Mouse (Mus musculus) spleen, embryonic (tissue): ENCODE data around the gene Rmnd5b.

Experiments
- CTCF ChIA-PET: fragments of 350-600 bp; sonication (Branson Sonifier 250); formaldehyde crosslinking; loops from one replicate; lab custom pipeline; 2022; lab: Charles Lee

Gene Rmnd5b

DNA sequence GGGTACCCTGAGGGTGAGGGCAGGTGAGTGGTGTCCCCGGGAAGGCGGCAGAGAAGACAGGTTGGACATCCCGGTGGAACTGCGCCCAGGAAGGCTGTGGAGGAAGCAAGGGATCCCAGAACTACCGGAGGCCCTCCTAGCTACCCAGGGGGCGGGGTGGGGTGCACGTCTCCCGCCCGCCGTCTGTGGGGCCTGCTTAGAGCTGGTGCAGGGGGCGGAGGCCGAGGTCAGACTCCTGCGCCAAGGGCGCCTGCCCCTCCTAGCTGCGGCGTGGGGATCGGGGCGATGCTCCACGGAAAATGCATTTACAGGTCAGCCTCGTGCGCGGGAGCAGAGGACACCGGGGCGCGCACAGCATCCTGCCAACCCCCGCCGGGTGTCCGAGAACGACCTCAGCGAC lies 14.6 kb upstream of the Rmnd5b start:
- CTCF ChIA-PET = interaction anchor here (1.9 kb wide), 1 partner anchor 14 kb away, joined by 6 read pairs; the partner anchor contains the start of gene Rmnd5b

DNA sequence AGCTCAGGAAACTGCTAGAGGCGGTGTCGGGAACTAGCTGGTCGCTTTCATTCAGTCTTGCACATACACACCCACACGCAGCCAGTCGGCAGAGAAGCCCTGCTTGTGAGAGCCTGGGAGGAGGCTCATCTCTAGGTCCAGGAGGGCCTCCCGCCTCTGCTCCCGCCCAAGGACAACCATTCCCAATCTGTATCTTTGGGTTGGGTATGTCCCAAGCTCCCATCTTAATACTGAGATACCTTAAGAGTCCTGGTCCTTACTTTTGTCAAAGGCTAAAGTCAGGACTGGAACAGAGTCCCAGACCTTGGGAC lies 14.1 kb upstream of the Rmnd5b start:
- CTCF ChIA-PET = interaction anchor here (0.8 to 1.9 kb wide), 2 partner anchors 14 to 33 kb away, joined by 5 to 6 read pairs; partner anchors contain the start of gene Rmnd5b

DNA sequence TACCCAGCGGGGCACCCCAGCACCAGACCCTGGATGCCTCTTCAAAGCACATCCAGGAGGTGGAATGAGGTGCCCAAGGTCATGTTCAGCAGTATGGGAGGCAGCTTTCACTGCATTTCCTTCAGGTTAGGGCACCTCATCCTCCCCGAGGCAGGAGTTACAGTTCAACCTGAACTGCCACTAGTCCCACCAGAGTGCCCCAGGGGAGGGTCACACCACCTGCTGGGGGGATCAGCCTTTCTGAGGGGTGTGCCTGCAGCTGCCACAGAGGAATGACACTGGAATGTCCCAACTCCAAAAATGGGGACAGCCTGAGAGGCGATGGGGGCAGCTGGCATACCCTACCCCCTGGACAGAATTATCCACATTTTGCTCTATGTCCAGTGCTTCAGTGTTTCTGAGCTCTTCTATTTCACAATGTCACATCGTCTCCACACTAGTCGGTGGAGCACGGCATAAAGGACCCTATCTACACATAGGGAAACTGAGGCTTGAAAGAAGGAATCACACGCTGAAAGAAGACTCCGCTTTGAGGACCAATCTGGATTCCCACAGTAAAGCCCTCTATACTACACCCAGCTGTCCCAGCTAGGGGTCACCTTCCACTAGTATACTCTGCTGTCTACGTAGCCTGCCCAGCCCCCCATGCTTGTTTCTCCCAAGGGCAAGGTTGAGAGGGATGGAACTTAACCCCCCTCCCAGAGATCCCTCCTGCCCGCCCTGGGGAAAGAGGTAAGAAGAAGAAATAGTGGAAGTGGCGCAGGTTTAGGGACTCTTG lies 13.6 kb upstream of the Rmnd5b start:
- CTCF ChIA-PET = interaction anchor here (0.8 to 1.9 kb wide), 2 partner anchors 13 to 33 kb away, joined by 5 to 6 read pairs; partner anchors contain the start of gene Rmnd5b

DNA sequence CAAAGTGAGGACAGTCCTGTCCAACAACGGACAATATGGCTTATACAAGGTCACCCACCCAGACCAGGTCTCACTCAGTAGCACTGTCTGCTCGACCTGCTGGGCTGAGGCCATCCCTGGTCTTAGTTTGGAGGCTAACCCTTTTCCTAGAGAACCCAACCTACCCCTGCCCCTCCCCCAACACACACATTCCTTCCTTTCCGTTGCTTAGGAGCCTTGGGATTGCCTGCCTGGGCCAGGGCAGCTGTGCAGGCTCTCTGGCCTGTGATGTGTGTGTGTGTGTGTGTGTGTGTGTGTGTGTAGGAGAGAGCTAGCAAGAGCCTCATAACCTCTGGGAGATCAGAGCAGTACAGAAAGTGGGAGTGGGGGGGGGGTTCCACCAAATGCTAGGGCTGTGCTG lies 12.9 kb upstream of the Rmnd5b start:
- CTCF ChIA-PET = interaction anchor here (1.9 kb wide), 1 partner anchor 13 kb away, joined by 6 read pairs; the partner anchor contains the start of gene Rmnd5b

DNA sequence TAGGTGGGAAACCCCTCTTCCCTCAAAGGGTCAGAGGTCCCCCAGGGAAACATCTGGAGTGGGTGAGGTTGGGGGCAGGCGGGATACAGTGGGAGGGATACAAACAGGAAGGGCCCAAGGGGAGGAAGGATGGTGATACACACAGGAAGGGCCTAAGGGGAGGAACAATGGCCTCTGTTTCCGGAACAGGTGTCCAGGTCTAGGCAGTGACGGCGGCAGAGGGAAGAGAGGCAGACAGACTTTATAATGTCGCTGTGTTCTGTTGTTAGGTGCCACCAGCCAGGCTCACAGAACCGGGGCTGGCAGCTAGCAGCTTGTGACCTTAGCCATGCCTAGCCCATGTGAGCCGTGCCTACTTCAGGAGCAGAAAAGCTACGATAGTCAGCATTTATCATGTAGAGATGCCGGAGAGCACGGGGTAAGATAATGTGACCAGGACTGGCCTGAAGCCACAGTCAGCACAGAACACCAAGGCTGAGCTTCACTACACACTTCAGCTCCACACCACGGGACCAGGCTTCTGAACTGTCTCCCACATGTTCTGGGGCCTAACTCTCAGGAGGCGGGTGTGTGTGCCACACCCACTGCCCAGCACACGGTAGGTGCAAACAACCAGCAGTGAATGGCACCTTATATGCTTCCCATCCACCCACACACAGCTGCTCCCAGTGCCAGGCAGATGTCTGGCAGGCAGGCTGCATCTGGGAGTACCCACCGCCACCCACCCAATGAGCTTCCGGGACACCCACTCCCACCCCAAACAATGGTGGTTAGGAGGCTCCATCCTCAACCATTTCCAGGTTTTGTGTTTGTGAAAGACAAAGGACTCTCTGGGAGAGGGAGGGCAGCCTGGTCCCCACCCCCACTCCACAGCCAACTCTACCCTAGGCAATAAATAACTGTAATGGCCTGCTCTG lies 11.3 kb upstream of the Rmnd5b start:
- CTCF ChIA-PET = interaction anchor here (0.6 kb wide), 1 partner anchor 1960 kb away, joined by 3 read pairs; no protein-coding TSS in a partner anchor

DNA sequence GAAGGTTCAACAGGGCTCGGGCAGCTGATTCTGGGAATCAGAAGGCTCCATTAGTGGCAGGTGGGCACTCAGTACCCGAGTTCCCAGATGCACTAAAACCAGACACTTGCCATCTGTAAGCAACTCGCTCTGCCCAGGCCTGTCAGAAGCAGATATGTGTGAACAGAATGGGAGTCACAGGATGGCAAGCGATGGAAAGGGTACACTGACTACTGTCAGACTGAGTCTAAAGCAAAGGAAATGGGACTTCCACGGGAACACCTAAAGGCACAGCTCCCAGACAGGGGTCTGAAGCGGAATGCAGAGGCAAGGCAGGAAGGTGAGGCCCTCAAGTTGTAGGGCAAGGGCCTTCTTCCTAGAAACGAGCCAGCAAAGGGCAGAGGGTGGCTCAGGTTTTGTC lies 10.5 kb upstream of the Rmnd5b start:
- CTCF ChIA-PET = no interaction called here

DNA sequence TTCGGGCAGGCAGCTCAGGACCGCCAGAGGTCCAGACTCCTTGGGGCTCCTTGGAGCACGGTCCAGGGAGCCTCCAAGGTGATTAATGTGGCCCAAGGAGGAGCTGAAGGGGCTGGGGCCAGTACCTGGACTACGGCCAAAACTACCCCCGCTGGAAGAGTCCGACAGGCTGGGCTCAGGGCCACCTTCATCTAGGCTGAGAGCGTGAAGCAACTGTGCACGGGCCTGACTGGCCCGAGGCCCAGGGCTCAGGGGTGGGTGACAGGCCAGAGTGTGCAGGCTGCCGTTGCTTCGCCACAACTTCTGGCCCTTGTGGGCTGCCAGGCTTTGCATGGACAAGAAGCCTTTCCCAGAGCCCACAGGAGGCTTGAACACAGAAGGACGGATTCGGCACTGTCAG lies 9.6 kb upstream of the Rmnd5b start:
- CTCF ChIA-PET = interaction anchor here (0.6 to 1.4 kb wide), 2 partner anchors 11 to 198 kb away, joined by 3 read pairs; no protein-coding TSS in a partner anchor

DNA sequence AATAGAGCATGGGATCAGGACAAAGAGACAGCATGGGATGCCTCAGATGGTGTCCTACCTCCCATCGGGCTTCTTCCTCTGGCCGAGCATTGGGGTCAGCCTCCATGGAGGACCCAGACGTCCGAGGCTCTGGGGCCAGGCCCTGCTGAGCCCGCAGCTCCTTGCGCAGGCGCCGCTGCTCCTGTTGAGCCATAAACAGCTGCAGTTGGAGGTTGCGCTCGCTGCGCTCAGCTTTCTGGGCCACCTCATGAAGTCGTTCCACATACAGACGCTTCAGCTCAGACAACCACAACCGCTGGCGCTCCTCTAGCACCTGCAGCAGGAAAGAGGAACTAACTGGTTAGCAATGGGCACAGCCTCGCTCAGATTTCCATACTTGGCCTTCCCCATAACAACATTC lies 8.5 kb upstream of the Rmnd5b start:
- CTCF ChIA-PET = interaction anchor here (1.4 kb wide), 1 partner anchor 10 kb away, joined by 3 read pairs; no protein-coding TSS in a partner anchor

DNA sequence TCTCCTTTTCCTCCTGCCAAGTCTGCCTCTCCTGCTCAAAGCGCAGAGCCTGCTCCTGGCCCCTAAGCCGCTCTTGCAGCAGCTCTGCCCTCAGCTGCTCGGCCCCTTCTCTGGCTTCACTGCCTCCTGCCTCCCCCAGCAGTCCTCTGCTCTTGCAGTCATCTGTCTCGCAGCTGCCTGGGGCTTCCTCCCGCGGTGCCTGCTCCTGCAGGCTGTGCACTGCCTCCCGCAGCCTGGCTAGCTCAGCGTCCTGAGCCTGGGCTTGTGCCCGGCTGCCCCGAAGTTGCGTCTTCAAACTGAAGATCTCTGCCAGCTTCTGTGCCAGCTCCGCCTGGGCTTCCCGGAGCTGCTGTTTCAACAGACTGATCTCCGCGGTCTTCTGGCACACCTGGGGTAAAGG lies 8.1 kb upstream of the Rmnd5b start:
- CTCF ChIA-PET = interaction anchor here (0.5 to 1.4 kb wide), 2 partner anchors 8 to 10 kb away, joined by 3 read pairs; partner anchors contain the start of gene Rmnd5b

DNA sequence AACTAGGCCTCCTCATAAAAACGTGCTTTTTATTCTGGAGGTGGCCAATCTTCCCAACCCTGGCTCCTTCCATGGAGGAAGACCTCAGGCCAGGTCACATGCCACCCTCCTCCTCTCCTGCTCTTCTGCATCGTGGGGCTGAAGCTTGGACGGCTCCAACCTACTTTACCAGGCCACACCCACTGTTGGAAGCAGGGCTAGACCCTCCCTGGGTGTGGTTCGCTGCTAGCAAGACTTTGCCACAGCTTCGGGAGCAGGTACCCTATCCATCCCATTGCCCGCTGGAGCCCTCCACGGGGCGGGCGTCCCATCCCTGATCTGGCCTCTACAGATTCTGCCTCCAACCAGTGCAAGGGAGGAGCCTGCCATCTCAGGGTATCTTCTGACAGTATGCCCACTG lies 7.5 kb upstream of the Rmnd5b start:
- CTCF ChIA-PET = interaction anchor here (0.5 kb wide), 1 partner anchor 7 kb away, joined by 3 read pairs; the partner anchor contains the start of gene Rmnd5b

DNA sequence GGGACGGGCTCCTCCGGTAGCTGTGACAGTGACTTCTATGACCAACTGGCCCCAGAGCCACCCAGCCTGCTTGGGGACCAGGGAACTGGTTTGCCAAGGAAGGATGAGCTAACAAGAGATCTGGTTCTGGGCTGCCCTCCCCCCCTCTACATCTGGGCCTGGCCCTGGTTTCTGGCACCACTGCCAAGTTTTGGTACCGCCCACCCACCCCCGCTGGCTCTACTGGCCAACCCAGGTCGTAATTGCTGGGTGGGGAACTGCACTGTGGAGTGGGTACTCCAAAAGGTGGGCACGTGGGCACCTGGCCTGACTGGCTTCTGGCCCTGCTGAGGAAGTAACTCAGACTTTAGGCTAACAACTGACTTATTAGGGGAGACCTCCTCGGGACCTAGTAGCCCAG lies 5.1 kb upstream of the Rmnd5b start:
- CTCF ChIA-PET = interaction anchor here (0.5 to 0.7 kb wide), 3 partner anchors 11 to 51 kb away, joined by 3 to 6 read pairs (median 3); partner anchors contain the start of gene 0610009B22Rik

DNA sequence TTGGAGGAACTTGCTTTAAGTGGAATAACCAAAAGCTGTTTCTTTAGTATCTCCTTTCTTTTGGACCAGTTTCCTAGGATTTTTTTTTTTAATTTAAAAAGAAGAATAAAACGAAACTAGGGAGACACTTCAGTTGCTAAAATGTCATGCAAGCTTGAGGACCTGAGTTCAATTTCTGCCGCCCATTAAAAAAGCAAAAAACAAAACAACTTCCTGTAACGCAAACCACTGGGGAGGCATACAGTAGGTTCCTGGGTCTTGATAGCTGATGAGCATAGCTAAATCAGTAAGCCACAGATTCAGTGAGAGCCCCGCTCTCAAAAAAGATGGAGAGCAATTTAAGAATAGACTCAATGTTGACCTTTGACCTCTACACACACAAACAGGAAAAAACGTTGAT lies 2.8 kb upstream of the Rmnd5b start:
- CTCF ChIA-PET = interaction anchor here (0.7 to 0.9 kb wide), 2 partner anchors 23 to 32 kb away, joined by 3 to 5 read pairs; no protein-coding TSS in a partner anchor

DNA sequence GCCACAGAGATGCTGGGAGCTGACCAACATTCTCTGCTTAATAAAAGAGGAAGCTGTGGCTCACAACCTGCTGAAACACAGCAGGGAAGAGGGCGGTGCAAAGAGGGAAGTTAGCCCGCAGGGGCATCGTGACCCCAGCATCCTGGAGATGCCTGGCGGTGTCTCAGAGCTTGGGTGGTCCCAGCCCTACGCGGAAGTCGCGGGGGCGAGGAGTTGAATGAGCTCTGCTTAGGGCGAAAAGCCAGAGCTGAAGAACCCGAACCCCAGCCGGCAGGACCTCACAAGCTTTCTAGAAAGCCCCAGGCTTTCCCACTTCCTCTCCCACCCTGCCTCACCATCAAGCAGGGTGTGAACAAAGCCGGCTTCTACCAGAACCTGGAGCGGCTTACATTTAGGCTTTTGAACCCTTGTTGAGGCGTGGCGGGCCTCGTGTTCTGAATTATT lies 2.3 kb upstream of the Rmnd5b start:
- CTCF ChIA-PET = interaction anchor here (0.9 kb wide), 1 partner anchor 22 kb away, joined by 5 read pairs; no protein-coding TSS in a partner anchor

DNA sequence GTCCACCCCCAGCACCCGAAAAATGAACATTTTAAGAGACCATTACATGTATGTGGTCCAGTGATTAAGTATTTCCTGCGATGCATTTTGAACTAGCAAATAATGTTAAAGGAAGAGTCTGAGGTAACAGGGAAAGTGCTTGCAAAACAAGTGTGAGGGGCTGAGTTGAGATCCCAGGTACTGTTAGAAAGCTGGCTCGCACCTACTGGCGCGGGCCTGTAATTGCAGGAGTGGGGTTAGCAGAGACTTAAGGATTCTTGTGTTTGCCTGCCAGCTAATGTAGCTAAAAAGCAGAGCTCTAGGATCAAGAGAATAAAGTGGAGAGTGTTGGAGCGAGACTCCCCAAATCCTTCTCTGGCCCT lies 608 bp upstream of the Rmnd5b start:
- CTCF ChIA-PET = interaction anchor here (1.1 to 1.2 kb wide), 2 partner anchors 7 to 13 kb away, joined by 3 to 6 read pairs; no protein-coding TSS in a partner anchor

DNA sequence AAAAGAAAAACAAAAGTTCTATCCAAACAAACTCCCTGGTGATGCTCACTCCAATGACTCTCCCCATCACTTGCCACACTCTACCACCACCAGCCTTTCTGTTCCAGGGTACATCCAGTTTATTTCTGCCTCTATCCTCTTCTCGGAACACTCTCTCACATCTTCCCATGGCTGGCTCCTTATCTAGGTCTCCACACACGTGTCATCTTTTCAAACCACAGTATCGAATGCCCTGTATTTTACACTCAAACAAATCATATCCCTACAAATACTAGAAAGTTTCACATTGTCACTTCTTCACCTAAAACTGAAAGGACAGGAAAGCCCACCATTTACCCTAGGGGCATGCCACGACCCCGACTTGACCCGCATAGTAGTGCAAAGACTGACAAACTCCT lies 570 bp downstream of the Rmnd5b start:
- CTCF ChIA-PET = interaction anchor here (0.6 to 1.2 kb wide), 2 partner anchors 8 to 140 kb away, joined by 3 read pairs; no protein-coding TSS in a partner anchor

DNA sequence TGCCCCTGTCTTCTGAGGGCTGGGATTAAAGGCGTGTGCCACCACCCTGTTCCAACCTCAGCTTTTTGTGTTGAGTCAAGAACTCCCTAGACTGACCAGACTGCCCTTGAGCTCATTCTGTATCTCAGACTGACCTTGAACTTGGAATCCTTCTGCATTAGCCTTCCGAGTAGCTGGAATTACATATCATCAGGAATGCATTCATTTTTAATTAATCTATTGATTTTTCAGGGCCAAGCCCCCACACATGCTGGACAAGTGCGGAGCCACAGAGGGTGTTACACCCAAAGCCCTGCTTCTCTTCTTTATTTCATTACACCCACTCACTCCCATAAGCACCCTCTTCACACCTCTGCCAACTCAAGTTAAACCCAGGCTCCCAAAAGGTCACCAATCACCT lies 2.0 kb downstream of the Rmnd5b start:
- CTCF ChIA-PET = interaction anchor here (0.7 kb wide), 2 partner anchors 11 to 47 kb away, joined by 3 read pairs; no protein-coding TSS in a partner anchor

DNA sequence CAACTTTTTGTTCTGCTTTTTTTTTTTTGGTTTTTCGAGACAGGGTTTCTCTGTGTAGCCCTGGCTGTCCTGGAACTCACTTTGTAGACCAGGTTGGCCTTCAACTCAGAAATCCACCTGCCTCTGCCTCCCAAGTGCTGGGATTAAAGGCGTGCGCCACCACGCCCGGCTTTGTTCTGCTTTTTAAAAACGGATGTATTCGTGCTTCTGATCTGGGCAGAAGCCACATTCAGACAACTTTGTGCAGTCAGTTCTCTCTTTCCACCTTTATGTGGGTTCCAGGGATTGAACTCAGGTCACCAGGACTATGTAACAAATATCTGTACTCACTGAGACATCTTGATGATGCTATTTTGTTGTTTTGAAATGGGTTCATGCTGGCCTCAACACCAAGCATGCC lies 2.5 kb downstream of the Rmnd5b start:
- CTCF ChIA-PET = interaction anchor here (0.7 kb wide), 1 partner anchor 47 kb away, joined by 3 read pairs; no protein-coding TSS in a partner anchor

DNA sequence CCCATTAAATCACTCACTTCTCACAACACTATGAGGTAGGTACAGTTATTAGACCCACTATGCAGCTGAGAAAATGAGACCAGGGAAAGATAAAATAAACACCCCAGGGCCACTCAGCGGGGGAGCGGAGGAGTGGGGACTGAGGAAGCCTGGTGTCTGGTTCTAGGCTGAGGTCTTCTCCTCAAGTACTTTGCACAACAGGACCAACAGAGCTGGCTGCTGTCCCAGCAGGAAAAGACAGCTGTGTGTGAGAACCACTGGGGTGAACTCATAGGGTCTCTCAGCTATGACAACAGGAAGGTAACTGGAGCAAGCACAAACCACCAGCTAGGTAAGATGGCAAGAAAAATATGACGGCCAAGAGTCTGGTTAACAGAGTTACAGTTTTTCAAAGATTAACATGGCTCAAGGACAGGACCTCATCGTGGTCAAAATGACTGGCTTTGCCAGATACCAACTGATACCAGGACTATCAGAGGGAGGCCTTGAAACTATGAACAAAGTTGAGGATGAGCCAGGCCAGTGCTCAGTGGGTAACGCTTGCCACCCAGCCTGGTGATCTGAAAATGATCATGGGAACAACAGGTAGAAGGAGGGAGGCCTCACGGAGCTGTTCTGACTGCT lies 3.5 kb downstream of the Rmnd5b start:
- CTCF ChIA-PET = no interaction called here

DNA sequence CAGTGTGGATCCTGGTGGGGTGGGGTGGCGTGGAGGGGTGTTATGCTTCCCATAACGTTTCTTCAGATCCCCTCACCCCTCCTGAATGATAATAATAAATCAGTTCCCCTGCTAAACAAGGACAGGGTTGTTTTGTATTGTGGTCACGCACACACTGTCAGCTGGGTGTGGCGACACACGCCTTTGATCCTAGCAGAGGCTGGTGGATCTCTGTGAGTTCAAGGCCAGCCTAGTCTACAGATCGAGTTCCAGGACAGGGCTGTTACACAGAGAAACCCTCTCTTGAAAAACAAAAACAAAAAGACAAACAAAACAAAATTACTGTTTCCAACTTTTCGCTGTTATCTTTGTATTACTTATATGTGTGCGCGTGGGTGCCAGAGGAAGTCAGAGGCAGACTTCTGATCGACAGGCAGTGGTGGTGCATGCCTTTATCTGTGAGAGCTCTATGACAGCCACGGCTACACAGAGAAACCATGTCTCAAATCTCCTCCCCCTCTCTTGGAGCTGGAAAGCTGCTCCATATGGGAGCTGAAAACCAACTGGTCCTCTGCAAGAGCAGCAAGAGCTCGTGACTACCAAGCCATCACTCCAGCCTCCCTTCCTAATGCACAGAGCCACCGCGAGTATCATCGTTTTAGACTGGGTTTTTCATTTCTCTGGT lies 5.9 kb downstream of the Rmnd5b start:
- CTCF ChIA-PET = interaction anchor here (0.7 kb wide), 1 partner anchor 11 kb away, joined by 3 read pairs; no protein-coding TSS in a partner anchor

DNA sequence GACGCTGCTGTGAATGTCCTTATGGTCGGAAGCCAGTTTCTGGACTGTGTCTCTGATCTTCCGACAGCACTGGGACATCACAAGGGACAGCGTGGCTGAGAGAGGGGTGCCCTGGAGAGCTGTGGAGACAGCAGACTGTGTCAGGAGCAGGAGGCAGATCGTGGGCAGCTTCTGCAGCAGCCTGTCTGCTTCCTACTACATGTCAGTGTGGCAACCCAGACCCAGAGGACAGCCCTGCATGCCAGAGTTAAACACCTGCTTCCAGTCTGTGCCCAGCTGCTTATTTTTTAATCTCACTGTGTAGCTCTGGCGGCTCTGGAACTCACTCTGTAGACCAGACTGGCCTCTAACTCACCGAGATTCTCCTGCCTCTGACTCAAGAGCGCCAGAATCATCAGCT lies 7.8 kb downstream of the Rmnd5b start:
- CTCF ChIA-PET = no interaction called here
